Comparison of ENCODE assay signal across 31 mouse cellular contexts in the genomic region with DNA sequence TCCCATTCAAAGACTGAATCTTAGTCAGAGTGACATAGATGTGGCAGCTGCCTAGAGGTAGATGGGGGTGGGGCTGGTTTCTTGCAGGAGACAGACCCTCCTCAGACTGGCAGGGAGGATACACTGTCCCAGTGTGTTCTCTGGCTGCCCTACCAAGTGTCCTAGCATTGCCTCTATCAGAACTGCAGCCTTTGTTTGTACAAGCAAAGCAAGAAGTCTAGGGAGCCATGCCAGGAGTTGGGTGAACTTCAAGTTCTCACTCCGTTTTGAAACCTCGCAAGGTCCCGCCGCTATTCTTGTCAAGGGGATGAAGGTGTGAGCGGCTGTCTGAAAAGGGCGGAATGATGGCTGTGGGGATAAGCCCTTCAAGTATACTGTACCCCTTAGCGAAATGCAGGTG. TPM values are rescaled to one million over a fixed set of nuclear protein-coding genes. Genes with fewer than 3 reads are reported as not detected.
DNase-seq lines count a peak whose midpoint lies in the region; ATAC-seq lines count a peak whose summit lies in the region.
"Had no signal": no experiment of that assay in that cellular context is flagged by ENCODE, and none has a peak within 500 bp of the region (broad histone marks: within the 10 kb centered on the region; RNA-seq: fewer than 3 reads in every experiment).

No protein-coding gene starts in this region.

- H3K27me3 ChIP-seq in heart, embryonic 11.5 days (ENCODE audit: control insufficient read depth, insufficient read depth, low read length) = no peaks in the 10 kb centered on the region
- H3K27me3 ChIP-seq: forebrain, embryonic 15.5 days; heart, embryonic 13.5 days; hindbrain, embryonic 13.5 days; liver, embryonic 15.5 days; megakaryocyte, embryonic 14.5 days; midbrain, embryonic 12.5 days; neural tube, embryonic 13.5 days; stomach, embryonic 15.5 days had no signal

- H3K4me2 ChIP-seq in heart, embryonic 11.5 days = no peak overlapping the region
- H3K4me2 ChIP-seq: embryonic facial prominence, embryonic 15.5 days; forebrain, embryonic 15.5 days; heart, embryonic 13.5 days; hindbrain, embryonic 13.5 days; liver, embryonic 15.5 days; midbrain, embryonic 12.5 days; neural tube, embryonic 13.5 days; stomach, embryonic 15.5 days had no signal

- H3K4me3 ChIP-seq in heart, embryonic 11.5 days (ENCODE audit: low read depth, low read length) = no peak overlapping the region
- H3K4me3 ChIP-seq: embryonic facial prominence, embryonic 15.5 days; forebrain, embryonic 15.5 days; heart, embryonic 13.5 days; hindbrain, embryonic 13.5 days; liver, embryonic 15.5 days; megakaryocyte, embryonic 14.5 days; midbrain, embryonic 12.5 days; neural tube, embryonic 13.5 days; stomach, embryonic 15.5 days had no signal

- no peak overlapping the region for H3K9ac ChIP-seq in heart, embryonic 11.5 days (ENCODE audit: low read depth, low read length)
- H3K9ac ChIP-seq: embryonic facial prominence, embryonic 15.5 days; forebrain, embryonic 15.5 days; heart, embryonic 13.5 days; hindbrain, embryonic 13.5 days; liver, embryonic 15.5 days; midbrain, embryonic 12.5 days; neural tube, embryonic 13.5 days; stomach, embryonic 15.5 days had no signal

- H3K27ac ChIP-seq in heart, embryonic 11.5 days (ENCODE audit: low read depth, low read length) = no peak overlapping the region
- H3K27ac ChIP-seq: embryonic facial prominence, embryonic 15.5 days; forebrain, embryonic 15.5 days; heart, embryonic 13.5 days; hindbrain, embryonic 13.5 days; kidney, postnatal 0 days; liver, embryonic 15.5 days; midbrain, embryonic 12.5 days; neural tube, embryonic 13.5 days; stomach, embryonic 15.5 days had no signal

- WGBS in heart, embryonic 11.5 days (ENCODE audit: insufficient replicate concordance) = 77% methylated on average over 7 of the region's 7 CpGs

- ATAC-seq in heart, embryonic 11.5 days (replicated peaks; ENCODE audit: insufficient number of reproducible peaks, low FRiP score, low TSS enrichment) = no peak
- ATAC-seq in activated CD4-positive, CD25-positive, alpha-beta regulatory T cell, adult 4 months = no peak
- ATAC-seq: CD4-positive, CD25-positive, alpha-beta regulatory T cell, adult 4 months; forebrain, embryonic 15.5 days; intestine, embryonic 16.5 days had no signal

- H3K4me1 ChIP-seq in heart, embryonic 11.5 days (ENCODE audit: control insufficient read depth, insufficient read depth, low read length) = no peaks in the 10 kb centered on the region
- H3K4me1 ChIP-seq: embryonic facial prominence, embryonic 15.5 days; forebrain, embryonic 15.5 days; hindbrain, embryonic 13.5 days; liver, embryonic 15.5 days; midbrain, embryonic 12.5 days; neural tube, embryonic 13.5 days; stomach, embryonic 15.5 days had no signal

- H3K9me3 ChIP-seq in heart, embryonic 11.5 days (replicated peaks; ENCODE audit: control insufficient read depth, low read length) = no peaks in the 10 kb centered on the region
- H3K9me3 ChIP-seq: embryonic facial prominence, embryonic 15.5 days; forebrain, embryonic 15.5 days; heart, embryonic 13.5 days; hindbrain, embryonic 13.5 days; liver, embryonic 15.5 days; megakaryocyte, embryonic 14.5 days; midbrain, embryonic 12.5 days; neural tube, embryonic 13.5 days; stomach, embryonic 15.5 days had no signal

- peak; percentile 49 for DNase-seq in heart, adult 8-10 months (ENCODE audit: low spot score)
- DNase-seq in heart, adult 9 months (ENCODE audit: low spot score in 2 of 2) = peak; percentile 16 to 36
- peak; percentile 74 to 84 for DNase-seq in lung, adult 18-20 months
- peak; percentile 79 for DNase-seq in lung, postnatal 25 days (ENCODE audit: low spot score)
- DNase-seq in kidney, postnatal 10 days = no peak
- DNase-seq: adrenal gland, adult 2 months; adrenal gland, postnatal 36 days; cerebellum, adult 18-20 months; cerebellum, postnatal 10 days; gastrocnemius, postnatal 25 days; kidney, adult 8-10 months; liver; thymus, adult 18-20 months; thymus, postnatal 36 days had no signal

- no peaks in the 10 kb centered on the region for H3K36me3 ChIP-seq in heart, embryonic 11.5 days (ENCODE audit: control insufficient read depth, insufficient read depth, low read length)
- H3K36me3 ChIP-seq: embryonic facial prominence, embryonic 15.5 days; forebrain, embryonic 15.5 days; heart, embryonic 13.5 days; hindbrain, embryonic 13.5 days; liver, embryonic 15.5 days; midbrain, embryonic 12.5 days; neural tube, embryonic 13.5 days; stomach, embryonic 15.5 days had no signal

RNA-seq across cellular contexts. Expression of a gene that starts 22.7 kb away (rescaled TPM):
- total RNA-seq in heart, adult 8-10 months (2022) = under 1 TPM; 0.49 to 1.00 (median 0.65) TPM
- 1.8 and 1.9 TPM in 2 replicates for polyA plus RNA-seq in heart, embryonic 11.5 days (2014; fragmentation: Nextera tagmentation; extraction: Ambion mirVana)
- not detected for polyA plus RNA-seq in activated CD4-positive, CD25-positive, alpha-beta regulatory T cell, adult 4 months (2017; shearing (Covaris generic))
- total RNA-seq: gastrocnemius, adult 18-20 months; gastrocnemius, postnatal 25 days had no signal
- polyA plus RNA-seq: CD4-positive, CD25-positive, alpha-beta regulatory T cell, adult 4 months; kidney, postnatal 0 days; limb, embryonic 11.5 days; small intestine, adult 2 months had no signal
